Mouse (Mus musculus): ENCODE measurements around the gene Hmgb2. TPM values are rescaled to one million over a fixed set of nuclear protein-coding genes. Genes with fewer than 3 reads are reported as not detected.

Gene Hmgb2
- total RNA-seq, 2 experiments from 2014 or later = 396 to 452 TPM

DNA sequence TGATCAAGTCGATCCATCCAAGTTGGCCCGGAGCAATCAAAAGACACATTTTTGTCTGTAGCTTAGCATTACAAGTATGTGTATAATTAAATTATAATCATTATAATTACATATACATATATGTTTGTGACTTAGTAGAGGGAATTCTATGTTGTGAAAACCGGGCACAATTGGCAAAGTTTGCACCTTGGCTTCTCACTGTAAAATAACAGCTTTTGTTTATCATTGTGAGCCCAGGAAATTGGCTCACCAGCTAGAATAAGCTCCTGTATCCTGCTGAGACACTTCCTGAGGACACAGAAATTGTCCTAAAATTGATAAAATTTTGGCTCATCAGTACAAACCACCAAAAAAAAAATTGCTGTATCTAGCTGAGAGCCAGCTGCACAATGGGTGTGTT lies 34.7 kb downstream of the Hmgb2 start:
- no peak for ATAC-seq (replicated peaks; ENCODE audit: low FRiP score, low TSS enrichment, poor library complexity, severe bottlenecking)

DNA sequence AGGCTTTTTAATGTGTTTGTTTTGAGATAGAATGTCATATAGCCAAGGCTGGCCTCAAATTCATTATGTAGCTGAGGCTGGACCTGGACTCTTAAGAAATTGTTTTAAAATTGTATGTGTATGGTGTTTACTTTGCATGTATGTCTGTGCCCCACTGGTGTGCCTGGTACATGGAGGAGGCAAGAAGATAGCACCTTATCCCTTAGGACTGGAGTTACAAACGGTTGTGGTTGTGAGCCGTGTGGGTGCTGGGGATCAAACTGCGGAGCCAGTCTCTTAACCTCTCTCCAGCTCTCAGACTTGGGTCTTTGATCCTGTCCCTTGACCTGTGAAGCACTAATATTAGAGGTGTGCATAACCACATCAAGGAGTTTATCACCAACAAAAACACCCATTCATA lies 35.1 kb downstream of the Hmgb2 start:
- ATAC-seq (replicated peaks; ENCODE audit: low FRiP score, low TSS enrichment, poor library complexity, severe bottlenecking) = no peak

DNA sequence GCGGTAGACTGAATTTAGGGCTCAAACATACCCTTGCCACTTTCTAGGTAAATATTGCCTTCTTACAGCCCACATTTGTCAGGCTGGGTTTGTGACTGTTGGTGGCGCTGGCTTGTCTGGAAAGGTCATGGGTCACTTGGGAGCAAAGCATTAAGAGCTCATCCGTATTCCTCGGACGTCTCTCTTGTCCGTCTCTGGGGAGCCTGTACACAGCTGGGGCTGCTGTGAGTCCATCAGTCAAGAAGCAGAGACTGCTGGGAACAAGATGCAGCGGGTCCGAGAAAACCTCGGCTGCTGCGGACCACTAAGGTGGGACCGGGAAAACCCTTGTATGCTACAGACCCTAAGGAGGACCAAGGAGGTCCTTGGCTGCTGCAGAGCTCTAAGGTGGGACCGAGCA lies 35.9 kb downstream of the Hmgb2 start:
- no peak for ATAC-seq (replicated peaks; ENCODE audit: low FRiP score, low TSS enrichment, poor library complexity, severe bottlenecking)

DNA sequence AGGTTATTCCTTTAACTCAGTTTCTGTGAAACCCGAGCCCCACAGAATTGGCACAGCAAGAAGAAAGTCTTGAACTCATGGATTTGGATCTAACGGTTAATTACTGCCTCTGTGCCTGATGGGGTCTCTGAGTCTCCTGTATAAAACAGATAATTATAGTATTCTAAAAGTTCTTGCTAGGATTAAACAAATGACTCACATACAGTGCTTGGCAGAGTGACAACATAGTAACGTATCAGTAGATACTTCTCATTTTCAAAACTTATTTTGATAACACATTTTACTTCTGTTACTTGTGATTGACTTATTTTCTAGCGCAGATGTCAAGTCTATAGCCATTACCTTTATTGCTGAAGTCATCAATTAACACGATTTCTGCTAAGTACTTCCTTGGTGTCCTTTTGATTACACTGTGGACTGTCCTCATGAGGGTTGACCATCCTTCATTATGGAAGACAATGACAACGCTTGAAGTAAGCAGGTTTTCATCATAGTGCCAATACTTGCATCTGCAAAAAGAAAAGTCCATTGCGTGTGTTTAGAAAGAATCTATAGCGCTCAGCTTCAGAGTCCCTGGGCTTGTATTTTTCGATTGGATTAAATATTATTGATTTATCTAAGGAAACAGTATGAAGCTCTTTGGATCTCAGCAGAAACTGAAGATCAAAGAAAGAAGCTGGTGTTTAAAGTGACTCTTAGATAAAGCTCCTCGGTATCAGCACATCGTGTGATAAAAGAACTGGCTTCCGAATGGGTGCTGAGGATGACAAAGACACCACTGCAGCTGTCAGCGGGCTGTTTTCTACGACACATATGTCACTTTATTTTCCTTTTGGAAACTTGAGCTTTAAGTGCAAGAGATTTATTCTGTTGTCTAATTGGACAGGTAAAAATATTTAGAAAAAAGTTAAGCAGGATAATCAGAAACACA lies 40.7 kb downstream of the Hmgb2 start:
- ATAC-seq (replicated peaks; ENCODE audit: low FRiP score, low TSS enrichment, poor library complexity, severe bottlenecking) = no peak

DNA sequence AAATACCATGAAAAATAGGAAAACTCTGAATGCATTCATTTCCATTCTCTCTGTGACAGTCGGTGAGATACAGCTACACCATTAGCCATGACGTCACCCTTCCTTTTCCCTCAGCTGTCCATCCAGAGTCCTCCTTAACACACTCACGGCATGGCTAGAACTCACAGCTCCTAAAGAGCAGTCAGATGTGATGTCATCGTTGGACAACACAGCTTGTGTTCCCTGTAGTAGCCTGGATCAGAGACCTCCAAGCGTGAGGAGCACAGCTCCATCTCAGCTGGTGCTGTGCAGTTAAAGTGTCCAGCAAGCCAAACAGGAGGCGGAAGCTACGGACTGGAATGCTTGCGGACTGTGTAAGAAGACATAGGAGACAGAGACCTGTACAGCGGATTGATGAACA lies 49.2 kb downstream of the Hmgb2 start:
- ATAC-seq (replicated peaks; ENCODE audit: low FRiP score, low TSS enrichment, poor library complexity, severe bottlenecking) = no peak

DNA sequence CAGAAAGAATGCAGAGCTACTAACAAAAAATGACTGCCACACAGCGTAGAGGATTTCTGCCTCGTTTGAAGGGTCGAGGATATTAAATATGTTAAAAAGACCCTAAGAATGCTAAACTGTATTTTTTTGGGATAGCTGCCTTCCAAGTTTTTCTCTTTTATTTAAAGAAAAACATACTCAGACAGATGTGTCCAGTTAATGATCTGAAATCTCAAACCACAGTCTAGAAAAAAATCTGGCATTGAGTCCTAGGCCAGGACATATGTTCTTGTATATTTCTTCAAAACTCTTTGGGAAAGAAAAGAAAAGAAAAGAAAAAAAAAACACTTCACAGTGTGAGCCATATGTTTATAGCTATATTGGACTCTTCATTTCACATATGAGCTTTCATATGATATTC lies 51.0 kb downstream of the Hmgb2 start:
- ATAC-seq (replicated peaks; ENCODE audit: low FRiP score, low TSS enrichment, poor library complexity, severe bottlenecking) = no peak

DNA sequence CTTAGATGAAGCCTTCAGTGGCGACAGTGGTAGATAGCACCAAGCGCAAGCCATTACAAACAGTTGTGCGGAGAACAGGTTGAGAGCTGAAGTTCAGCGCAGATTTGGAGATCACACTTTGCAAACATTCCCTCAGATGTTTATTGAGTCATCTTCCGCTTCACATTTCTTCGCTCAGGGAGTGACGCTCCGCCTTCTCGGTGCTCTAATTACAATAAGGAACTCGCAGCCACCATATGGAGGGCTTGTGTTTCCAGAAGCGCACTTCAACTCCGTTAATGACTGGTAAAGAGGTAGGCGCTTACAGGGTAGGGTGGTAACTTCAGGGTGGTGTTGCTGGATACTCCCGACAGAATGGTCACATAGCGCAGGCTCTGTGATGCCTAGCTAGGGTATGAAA lies 52.0 kb downstream of the Hmgb2 start:
- no peak for ATAC-seq (replicated peaks; ENCODE audit: low FRiP score, low TSS enrichment, poor library complexity, severe bottlenecking)

DNA sequence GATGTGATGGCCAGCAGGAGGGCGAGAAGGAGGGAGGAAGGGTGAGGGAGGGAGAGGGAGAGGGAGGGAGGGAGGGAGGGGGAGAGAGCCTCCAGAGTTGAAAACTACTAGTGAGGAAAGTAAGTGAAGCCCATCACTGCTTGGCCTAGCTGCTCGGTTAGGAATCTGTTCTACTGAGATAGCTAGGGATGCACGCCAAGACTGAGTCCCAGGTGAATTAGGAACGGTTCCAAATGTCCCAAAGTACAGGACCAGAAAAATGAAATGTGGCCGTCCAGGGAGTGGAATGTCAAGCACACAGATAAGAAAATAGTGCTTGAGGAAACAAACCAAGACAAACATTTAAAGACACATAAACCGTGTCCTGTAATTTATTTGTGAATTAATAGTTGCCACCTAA lies 53.3 kb downstream of the Hmgb2 start:
- no peak for ATAC-seq (replicated peaks; ENCODE audit: low FRiP score, low TSS enrichment, poor library complexity, severe bottlenecking)

Other genes with a start within 250 kb of the Hmgb2 start
- gene Hand2, start 190.9 kb upstream of the Hmgb2 start, total RNA-seq (2014; fragmentation: Nextera tagmentation) = not detected in 2 replicates
- not detected in 2 replicates for gene Hand2, start 190.9 kb upstream of the Hmgb2 start, total RNA-seq (2017)
- gene Scrg1, start 56.0 kb upstream of the Hmgb2 start, total RNA-seq (2014; fragmentation: Nextera tagmentation) = not detected in 2 replicates
- not detected in 2 replicates for gene Scrg1, start 56.0 kb upstream of the Hmgb2 start, total RNA-seq (2017)
- 18.0 and 22.8 TPM in 2 replicates for gene Sap30, start 24.0 kb upstream of the Hmgb2 start, total RNA-seq (2014; fragmentation: Nextera tagmentation)
- 83.8 and 89.2 TPM in 2 replicates for gene Sap30, start 24.0 kb upstream of the Hmgb2 start, total RNA-seq (2017)
- 9.5 and 15.4 TPM in 2 replicates for gene Galnt7, start 141.1 kb downstream of the Hmgb2 start, total RNA-seq (2014; fragmentation: Nextera tagmentation)
- 17.9 and 22.0 TPM in 2 replicates for gene Galnt7, start 141.1 kb downstream of the Hmgb2 start, total RNA-seq (2017)

Data from megakaryocyte-erythroid progenitor cell, adult 5-6 weeks (primary cell).